Mouse (Mus musculus) heart, embryonic 16.5 days (tissue): ENCODE data around the gene Olfr816. TPM values are rescaled to one million over a fixed set of nuclear protein-coding genes. Genes with fewer than 3 reads are reported as not detected.
"Not testable (repeated sequence)": the region's sequence is repeated elsewhere in the genome, so short reads cannot be mapped to it uniquely, and the experiment has no call there.

Experiments used
- ATAC-seq: fragments of 200-750 bp; cut with Nextera tagmentation; replicated peaks from 2 replicates; pipeline ENCODE4 v1.8.0; 2017; ENCODE audit warnings: moderate number of reproducible peaks; ENCODE audit not compliant: insufficient read depth, low FRiP score; ENCODE audit errors: extremely low read depth
- H3K27ac ChIP-seq: fragments of 300-500 bp; sonication (generic); 2 replicates; pipeline ENCODE4 v1.5.1; 2014; ENCODE audit warnings: mild to moderate bottlenecking, low read length, control low read depth, moderate library complexity
- H3K27me3 ChIP-seq: fragments of 300-500 bp; sonication (generic); 2 replicates; pipeline ENCODE4 v1.6.1; 2014; ENCODE audit warnings: low read length, mixed read lengths; ENCODE audit not compliant: control insufficient read depth, insufficient read depth
- H3K36me3 ChIP-seq: fragments of 300-500 bp; sonication (generic); 2 replicates; pipeline ENCODE4 v1.6.1; 2014; ENCODE audit not compliant: control insufficient read depth, insufficient read depth
- H3K4me1 ChIP-seq: fragments of 300-500 bp; sonication (generic); 2 replicates; pipeline ENCODE4 v1.6.1; 2014; ENCODE audit warnings: low read length, mixed read lengths; ENCODE audit not compliant: control insufficient read depth, insufficient read depth
- H3K4me2 ChIP-seq: fragments of 300-500 bp; sonication (generic); 2 replicates; pipeline ENCODE4 v1.6.1; 2014; ENCODE audit warnings: low read depth, mild to moderate bottlenecking, control low read depth, low read length
- H3K4me3 ChIP-seq: fragments of 300-500 bp; sonication (generic); 2 replicates; pipeline ENCODE4 v1.5.1; 2014; ENCODE audit warnings: mild to moderate bottlenecking, control low read depth, low read length
- H3K9ac ChIP-seq: fragments of 300-500 bp; sonication (generic); 2 replicates; pipeline ENCODE4 v1.6.1; 2014; ENCODE audit warnings: low read length, control low read depth
- H3K9me3 ChIP-seq: fragments of 300-500 bp; sonication (generic); replicated peaks from 2 replicates; pipeline ENCODE4 v1.6.1; 2016; ENCODE audit warnings: low read length; ENCODE audit not compliant: control insufficient read depth
- WGBS: fragments of 180-500 bp; shearing (Covaris S2); extraction: QIAGEN DNeasy Blood & Tissue Kit; methylation state at CpG from one replicate; pipeline ENCODE4 v1.1.7; 2014; 5-methylcytosine and 5-hydroxymethylcytosine counted together
- polyA plus RNA-seq: library from polyadenylated mRNA; unstranded; fragments of >200 nt; fragmentation: Nextera tagmentation; extraction: Ambion mirVana; gene quantifications from 2 replicates; pipeline ENCODE4 v1.2.1, GENCODE M21; 2015

The Olfr816 gene
- not detected in 2 replicates for polyA plus RNA-seq

- WGBS: 49% methylated on average over 1 of the region's 1 CpGs
- no peak within 1 kb of the TSS for H3K27ac ChIP-seq
- no peak for ATAC-seq
- H3K36me3 ChIP-seq: no peaks in the 10 kb centered on the region
- no peaks in the 10 kb centered on the region for H3K4me1 ChIP-seq
- H3K27me3 ChIP-seq: no peaks in the 10 kb centered on the region
- H3K4me3 ChIP-seq: no peak within 1 kb of the TSS
- H3K4me2 ChIP-seq: no peak within 1 kb of the TSS
- no peaks in the 10 kb centered on the region for H3K9me3 ChIP-seq
- no peak within 1 kb of the TSS for H3K9ac ChIP-seq
Observed at GRCm38 (mm10) chr10:129915497-129915896, at the start of gene Olfr816. Gene Olfr816 (minus strand): TSS chr10:129915597.

GRCm38 (mm10) chr10:129949000-129949399, 33.6 kb upstream of the Olfr816 start, which contains the start of gene Olfr818:
Gene Olfr818 (minus strand): TSS chr10:129949100.
- Histone ChIP-seq H3K4me1 (no peaks in the 10 kb centered on the region), H3K27ac (no peak within 1 kb of the TSS), H3K9ac (no peak within 1 kb of the TSS), H3K4me3 (no peak within 1 kb of the TSS), H3K4me2 (no peak within 1 kb of the TSS), H3K9me3 (no peaks in the 10 kb centered on the region), H3K27me3 (no peaks in the 10 kb centered on the region), H3K36me3 (no peaks in the 10 kb centered on the region)
- WGBS: 84% methylated on average over 2 of the region's 2 CpGs
- ATAC-seq: no peak

GRCm38 (mm10) chr10:129905767-129906166, 9.6 kb downstream of the Olfr816 start, which contains the start of gene Olfr815:
Gene Olfr815 (minus strand): TSS chr10:129905867.
- H3K4me2 ChIP-seq, H3K4me3 ChIP-seq, H3K9me3 ChIP-seq, H3K9ac ChIP-seq, H3K27me3 ChIP-seq, H3K27ac ChIP-seq, H3K4me1 ChIP-seq, ATAC-seq, H3K36me3 ChIP-seq: not testable (repeated sequence)
- WGBS: no CpG with 5 or more reads among the region's 1 CpGs

GRCm38 (mm10) chr10:129885934-129886333, 29.5 kb downstream of the Olfr816 start:
- Histone ChIP-seq H3K4me1 (no peaks in the 10 kb centered on the region), H3K9ac (no peak overlapping the region), H3K27me3 (no peaks in the 10 kb centered on the region), H3K36me3 (no peaks in the 10 kb centered on the region), H3K27ac (no peak overlapping the region), H3K9me3 (no peaks in the 10 kb centered on the region), H3K4me2 (no peak overlapping the region), H3K4me3 (no peak overlapping the region)
- ATAC-seq: no peak
- WGBS: 86% methylated on average over 7 of the region's 7 CpGs

- not testable (repeated sequence) for H3K9me3 ChIP-seq, H3K4me3 ChIP-seq, H3K9ac ChIP-seq, H3K4me1 ChIP-seq, H3K27me3 ChIP-seq, H3K4me2 ChIP-seq, H3K36me3 ChIP-seq, ATAC-seq, H3K27ac ChIP-seq
- 62% methylated on average over 6 of the region's 6 CpGs for WGBS
Observed at GRCm38 (mm10) chr10:129885496-129885895, 29.9 kb downstream of the Olfr816 start.

- not testable (repeated sequence) for H3K4me2 ChIP-seq, H3K27me3 ChIP-seq, H3K27ac ChIP-seq, H3K4me1 ChIP-seq, H3K9me3 ChIP-seq, H3K4me3 ChIP-seq, H3K36me3 ChIP-seq, ATAC-seq, H3K9ac ChIP-seq
- WGBS: no CpG with 5 or more reads among the region's 1 CpGs
Observed at GRCm38 (mm10) chr10:129879751-129880150, 35.6 kb downstream of the Olfr816 start, which contains the start of gene Olfr814. Gene Olfr814 (minus strand): TSS chr10:129879851.

Other genes starting within 250 kb of the Olfr816 start
- not detected in 2 replicates for gene Olfr801, start 241.7 kb downstream of the Olfr816 start, polyA plus RNA-seq
- gene Olfr802, start 227.4 kb downstream of the Olfr816 start, polyA plus RNA-seq: not detected in 2 replicates
- gene Olfr803, start 221.3 kb downstream of the Olfr816 start, polyA plus RNA-seq: not detected in 2 replicates
- gene Olfr804, start 212.4 kb downstream of the Olfr816 start, polyA plus RNA-seq: not detected in 2 replicates
- not detected in 2 replicates for gene Olfr805, start 186.2 kb downstream of the Olfr816 start, polyA plus RNA-seq
- gene Olfr806, start 173.7 kb downstream of the Olfr816 start, polyA plus RNA-seq: not detected in 2 replicates
- not detected in 2 replicates for gene Olfr807, start 157.8 kb downstream of the Olfr816 start, polyA plus RNA-seq
- not detected in 2 replicates for gene Olfr808, start 150.1 kb downstream of the Olfr816 start, polyA plus RNA-seq
- not detected in 2 replicates for gene Olfr809, start 141.0 kb downstream of the Olfr816 start, polyA plus RNA-seq
- not detected in 2 replicates for gene Olfr810, start 120.7 kb downstream of the Olfr816 start, polyA plus RNA-seq
- gene Olfr811, start 111.2 kb downstream of the Olfr816 start, polyA plus RNA-seq: not detected in 2 replicates
- not detected in 2 replicates for gene Olfr812, start 69.5 kb downstream of the Olfr816 start, polyA plus RNA-seq
- not detected in 2 replicates for gene Olfr813, start 60.2 kb downstream of the Olfr816 start, polyA plus RNA-seq
- gene Olfr814, start 35.7 kb downstream of the Olfr816 start, polyA plus RNA-seq: not detected in 2 replicates
- gene Olfr815, start 9.7 kb downstream of the Olfr816 start, polyA plus RNA-seq: not detected in 2 replicates
- not detected in 2 replicates for gene Olfr818, start 33.5 kb upstream of the Olfr816 start, polyA plus RNA-seq
- not detected in 2 replicates for gene Olfr819, start 51.7 kb upstream of the Olfr816 start, polyA plus RNA-seq
- gene Olfr247, start 60.5 kb upstream of the Olfr816 start, polyA plus RNA-seq: not detected in 2 replicates
- gene Gm10310, start 69.5 kb upstream of the Olfr816 start, polyA plus RNA-seq: not detected in 2 replicates
- gene Olfr820, start 97.0 kb upstream of the Olfr816 start, polyA plus RNA-seq: not detected in 2 replicates
- not detected in 2 replicates for gene Olfr821, start 114.8 kb upstream of the Olfr816 start, polyA plus RNA-seq
- gene Olfr822, start 155.6 kb upstream of the Olfr816 start, polyA plus RNA-seq: not detected in 2 replicates
- not detected in 2 replicates for gene Olfr823, start 199.8 kb upstream of the Olfr816 start, polyA plus RNA-seq
- not detected in 2 replicates for gene Olfr824, start 214.4 kb upstream of the Olfr816 start, polyA plus RNA-seq